Mouse (Mus musculus) liver, adult 2 months (tissue): ENCODE measurements around the gene Fjx1.

Experiments
- CTCF ChIP-seq: fragments of 200-500 bp; IDR thresholded peaks from 2 replicates; pipeline ENCODE4 v1.5.1; 2011; ENCODE audit warnings: low read depth, low read length, control low read depth
- POLR2A ChIP-seq: fragments of 200-500 bp; IDR thresholded peaks from 2 replicates; pipeline ENCODE4 v1.6.1; 2011; ENCODE audit warnings: low read length, control low read depth; ENCODE audit not compliant: insufficient read depth; ENCODE audit errors: extremely low read depth

DNA sequence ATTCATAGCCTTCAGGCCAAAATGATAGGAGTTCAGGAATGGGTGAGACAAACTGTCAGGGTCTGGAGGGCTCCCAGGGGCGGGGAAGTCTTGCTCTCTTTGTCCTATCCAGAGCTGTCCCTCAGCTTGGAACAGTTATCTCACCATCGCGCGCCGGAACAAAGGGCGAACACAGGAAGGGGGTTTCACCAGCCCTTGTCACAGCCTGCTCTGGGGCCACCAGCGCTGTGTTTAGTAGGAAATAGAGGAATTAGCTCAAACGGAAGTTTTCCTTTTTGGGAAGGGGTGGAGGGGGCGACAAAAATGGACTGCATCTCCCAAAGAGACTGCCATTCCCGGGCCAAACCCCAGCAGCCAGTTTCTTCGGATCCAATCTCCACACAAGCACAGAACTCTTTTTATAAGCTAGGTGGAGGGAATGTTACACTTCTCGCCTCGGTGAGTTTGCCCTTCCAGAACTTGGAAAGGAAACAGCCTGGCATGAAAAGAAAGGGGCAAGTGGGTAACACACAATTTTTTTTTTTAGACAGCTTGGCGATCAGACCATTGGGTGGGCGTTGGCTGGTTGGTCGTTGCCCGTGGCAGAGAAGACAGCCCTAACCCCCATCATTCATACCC lies 2.6 kb downstream of the Fjx1 start:
- no peak for TF ChIP-seq POLR2A
- no peak for TF ChIP-seq CTCF
